Mouse (Mus musculus) telencephalon, adult 2 months (tissue): ENCODE measurements around the gene Serpinf1.
"Not testable (repeated sequence)": the region's sequence is repeated elsewhere in the genome, so short reads cannot be mapped to it uniquely, and the experiment has no call there.

Source experiments
- DNase-seq: peaks from one replicate; pipeline ENCODE4 v3.0.0-alpha.2; 2011; ENCODE audit warnings: low read depth, low spot score

Gene Serpinf1

DNA sequence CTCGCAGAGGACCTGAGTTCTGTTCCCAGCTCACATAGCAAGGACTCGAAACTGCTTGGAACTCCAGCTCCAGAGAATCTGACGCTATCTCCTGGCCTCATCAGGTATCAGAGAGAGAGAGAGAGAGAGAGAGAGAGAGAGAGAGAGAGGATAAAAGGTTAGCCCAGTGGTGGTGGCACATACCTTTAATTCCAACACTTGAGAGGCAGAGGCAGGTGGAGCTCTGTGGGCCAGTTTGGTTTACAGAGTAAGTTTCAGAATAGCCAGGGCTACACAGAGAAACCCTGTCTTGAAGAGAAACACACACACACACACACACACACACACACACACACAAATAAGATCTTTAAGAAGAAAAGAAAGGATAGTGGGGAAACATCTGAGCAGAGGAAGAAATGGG is 590 bp upstream of the Serpinf1 start:
- no peak for DNase-seq

DNA sequence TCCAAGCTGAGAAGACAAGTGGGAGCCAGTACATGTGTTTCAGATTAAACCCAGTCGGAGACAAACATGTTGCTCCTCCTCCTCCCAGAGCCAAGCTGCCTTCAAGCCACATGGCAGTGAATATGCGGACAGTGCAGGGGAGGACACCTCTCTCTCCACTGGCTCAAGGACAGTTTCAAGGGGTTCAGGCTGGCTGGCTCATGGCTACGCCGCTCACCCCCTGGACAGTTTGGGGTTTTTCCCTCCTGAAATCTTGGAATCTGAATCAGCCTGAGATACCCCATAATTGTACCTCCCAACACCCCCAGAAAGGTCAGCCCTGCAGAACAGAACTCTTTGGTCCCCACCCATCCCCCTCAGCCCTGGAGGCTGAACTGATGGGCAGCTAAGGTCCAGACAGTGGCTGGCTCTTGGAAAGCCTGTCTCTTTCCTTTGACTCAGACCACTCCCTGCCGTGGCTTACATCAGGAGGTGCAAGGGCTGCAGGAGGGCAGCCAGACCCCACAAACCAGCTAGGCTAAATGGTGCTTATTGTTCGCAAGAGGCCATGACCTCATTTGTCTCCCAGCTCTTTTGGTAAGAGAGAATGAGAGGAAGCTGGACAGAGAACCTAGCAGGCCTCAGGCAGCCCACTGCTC is 1.0 kb downstream of the Serpinf1 start:
- DNase-seq: no peak

DNA sequence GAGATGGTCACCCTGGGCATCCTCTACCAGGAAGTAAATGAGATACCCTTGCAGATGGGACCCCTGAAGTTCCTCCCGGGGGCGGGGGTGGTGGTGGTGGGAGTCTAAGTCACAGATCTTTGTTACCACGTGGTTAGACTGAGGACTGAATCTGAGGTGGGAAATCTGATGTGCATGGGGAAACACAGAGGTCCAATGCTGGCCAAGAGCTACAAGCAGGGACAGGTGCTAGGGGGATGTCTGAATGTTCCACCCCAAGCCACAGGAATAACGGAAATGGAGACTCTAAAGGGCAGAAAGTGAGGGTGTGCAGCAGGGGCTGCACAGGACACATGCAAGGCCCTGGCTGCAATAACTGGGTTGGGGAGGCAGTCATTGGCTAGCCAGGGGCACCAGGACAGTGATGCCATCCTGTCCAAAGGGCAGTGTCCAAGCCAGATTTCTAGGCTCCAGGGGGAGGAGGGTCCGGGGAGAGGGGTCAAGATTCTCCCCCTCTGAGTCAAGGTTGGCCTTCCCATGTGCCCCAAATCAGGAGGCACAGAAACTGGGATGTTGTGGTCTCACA is 1.6 kb downstream of the Serpinf1 start:
- no peak for DNase-seq

DNA sequence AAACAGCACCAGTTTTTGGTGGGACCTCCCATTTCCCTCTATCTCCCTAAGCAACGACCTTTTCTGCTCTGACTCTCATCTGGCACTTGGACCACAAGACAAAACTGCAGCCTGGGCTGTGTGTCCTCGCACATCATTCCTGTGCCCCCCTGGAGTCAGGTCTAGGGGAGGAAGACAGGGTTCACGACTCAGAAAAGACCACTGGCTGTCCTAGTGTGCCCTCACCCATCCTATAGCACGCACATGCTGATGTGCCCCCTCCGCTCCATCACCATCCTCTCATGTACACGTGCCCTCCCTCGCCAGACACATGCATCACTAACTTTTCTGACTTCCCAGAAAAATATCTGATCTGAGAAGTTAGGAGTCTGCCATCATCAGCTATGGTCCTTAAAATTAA is 2.5 kb downstream of the Serpinf1 start:
- no peak for DNase-seq

DNA sequence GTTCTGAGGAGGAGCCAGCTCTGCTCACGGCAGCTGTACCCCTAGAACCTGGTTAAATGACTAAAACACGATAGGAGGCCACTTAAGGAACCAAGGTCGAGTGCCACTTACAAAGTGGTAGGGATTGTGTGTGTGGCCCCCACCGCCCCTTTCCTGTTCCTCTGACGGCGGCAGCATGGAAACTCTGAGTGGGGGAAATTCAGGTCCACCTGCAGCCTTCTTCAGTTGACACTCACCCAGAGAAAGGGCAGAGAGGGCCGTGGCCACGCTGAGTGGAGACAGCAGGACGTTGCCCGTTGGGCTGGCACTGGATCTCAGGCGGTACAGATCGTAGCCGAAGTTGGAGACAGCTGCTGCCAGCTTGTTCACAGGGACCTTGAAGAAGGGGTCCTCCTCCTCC is 6.5 kb downstream of the Serpinf1 start:
- no peak for DNase-seq

DNA sequence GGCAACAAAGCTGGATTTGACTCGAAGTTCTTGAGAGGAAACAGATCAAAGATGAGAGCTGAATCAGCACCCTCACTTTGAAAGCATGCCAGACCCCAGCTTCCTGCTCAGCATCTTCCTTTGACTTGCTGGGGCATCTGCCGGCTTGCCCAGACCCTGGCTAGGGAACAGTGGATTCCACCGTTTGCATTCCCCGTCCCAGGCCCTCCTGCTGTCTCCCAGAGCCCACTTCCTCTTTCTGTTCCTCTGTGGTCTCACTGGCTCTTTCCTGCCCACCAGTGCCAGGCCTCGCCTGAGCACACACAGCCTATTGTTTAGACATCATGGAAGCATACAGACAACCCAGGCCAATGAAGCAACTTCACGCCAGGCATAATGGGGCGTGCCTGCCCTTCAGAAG is 7.4 kb downstream of the Serpinf1 start:
- DNase-seq: no peak

DNA sequence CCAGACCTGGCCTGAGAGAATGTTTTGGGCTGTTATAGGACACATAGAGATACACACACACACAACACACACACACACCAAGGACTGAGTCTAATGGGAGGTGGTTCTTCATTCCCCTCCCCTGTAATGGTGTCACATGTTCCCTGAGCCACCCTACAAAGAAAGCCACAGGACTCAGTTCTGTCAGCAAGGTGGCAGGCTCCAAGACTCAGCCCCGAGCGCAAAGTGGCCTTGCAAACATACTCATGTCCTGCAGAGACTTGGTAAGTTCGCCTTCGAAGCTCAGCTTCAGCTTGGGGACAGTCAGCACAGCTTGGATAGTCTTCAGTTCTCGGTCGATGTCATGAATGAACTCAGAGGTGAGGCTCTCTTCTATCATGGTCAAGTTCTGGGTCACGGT is 11.9 kb downstream of the Serpinf1 start:
- no peak for DNase-seq

DNA sequence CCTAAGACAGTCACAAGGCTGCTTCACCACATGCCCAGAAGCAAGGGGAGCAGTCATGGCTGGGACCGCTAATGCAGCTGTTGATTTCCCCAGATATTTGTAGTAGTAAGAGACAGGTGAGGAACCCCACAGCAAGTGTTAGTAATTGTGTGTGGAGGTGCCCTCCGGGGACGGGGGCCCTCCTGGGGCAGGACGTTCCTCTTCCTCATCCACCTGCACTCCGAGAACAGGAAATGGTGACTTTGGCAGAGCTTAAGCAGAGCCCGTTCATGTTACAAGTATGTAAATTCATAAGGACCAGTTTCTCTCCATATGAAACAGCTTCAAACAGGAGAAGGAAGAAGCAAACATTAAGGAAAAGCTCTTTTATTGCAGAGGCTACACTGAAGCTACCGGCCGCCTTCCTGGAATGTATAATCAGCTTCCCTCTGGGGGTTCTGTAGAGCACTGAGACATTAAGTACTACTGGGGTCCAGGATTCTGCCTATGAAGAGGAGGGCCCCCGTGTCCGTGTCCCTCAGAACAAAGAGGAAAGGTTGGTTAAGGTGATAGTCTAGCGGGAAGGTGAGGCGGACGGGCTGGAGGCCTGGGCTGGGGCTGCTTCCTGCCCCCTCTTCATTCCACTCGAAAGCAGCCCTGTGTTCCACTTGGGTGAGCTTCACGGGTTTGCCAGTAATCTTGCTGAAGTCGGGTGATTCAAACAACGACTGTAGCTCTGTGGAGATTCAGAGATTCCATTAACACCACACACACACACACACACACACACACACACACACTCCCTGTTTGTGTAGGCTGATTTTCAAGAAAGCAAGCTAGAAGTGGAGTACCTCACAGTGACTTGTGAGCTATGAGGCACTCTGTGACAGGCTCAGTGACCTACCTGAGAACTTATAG is 12.6 kb downstream of the Serpinf1 start:
- DNase-seq: no peak

DNA sequence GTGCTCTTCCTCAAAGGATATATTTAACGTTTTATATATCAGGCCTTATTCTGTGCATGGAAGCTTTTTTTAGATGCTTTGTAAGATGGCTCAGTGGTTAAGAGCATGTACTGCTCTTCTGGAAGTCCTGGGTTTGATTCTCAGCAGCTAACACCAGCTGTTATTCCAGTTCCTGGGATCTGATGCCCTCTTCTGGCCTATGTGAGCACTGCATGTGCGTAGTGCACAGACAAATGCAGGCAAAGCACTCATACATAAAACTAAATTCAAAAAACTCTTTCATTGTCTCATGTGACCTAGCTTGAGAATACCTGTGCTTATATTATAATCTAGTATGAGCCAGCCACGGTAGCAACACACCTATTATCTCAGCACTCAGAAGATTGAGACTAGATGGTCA is 15.6 kb downstream of the Serpinf1 start:
- DNase-seq: no peak

DNA sequence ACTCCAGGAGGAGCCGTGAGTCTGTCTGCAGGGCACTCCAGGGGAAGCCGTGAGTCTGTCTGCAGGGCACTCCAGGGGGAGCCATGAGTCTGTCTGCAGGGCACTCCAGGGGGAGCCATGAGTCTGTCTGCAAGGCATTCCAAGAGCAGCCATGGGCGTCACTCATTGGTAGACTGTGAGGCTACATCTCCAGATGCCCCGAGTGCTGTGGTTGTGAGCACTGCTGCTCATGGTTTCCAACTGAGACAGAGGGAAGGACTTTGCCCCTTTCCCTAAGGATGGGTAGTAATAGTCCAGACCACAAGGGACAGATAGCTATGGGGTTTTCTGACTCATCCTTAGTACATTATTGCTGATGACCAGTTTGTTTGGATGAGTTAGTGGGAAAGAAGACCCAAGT is 16.4 kb downstream of the Serpinf1 start:
- no peak for DNase-seq

DNA sequence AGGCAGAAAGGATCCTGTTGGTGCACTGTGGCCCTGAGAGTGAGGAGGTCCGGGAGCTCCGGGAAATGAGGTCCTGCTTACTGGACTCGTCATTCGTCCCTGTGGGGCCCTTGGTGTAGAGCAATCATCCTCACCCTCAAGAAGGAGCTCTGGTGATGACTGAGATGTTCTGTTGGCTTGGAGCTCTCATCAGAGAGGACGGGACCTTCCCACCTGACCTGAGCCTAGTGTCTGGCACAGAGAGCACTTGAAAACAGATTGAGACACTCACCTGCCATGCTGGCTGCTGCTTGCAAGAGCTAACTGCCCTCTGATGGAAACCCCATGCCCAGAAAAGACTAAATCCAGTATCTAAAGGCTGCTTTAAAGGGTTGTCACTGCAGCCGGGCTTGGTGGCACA is 17.7 kb downstream of the Serpinf1 start:
- no peak for DNase-seq

DNA sequence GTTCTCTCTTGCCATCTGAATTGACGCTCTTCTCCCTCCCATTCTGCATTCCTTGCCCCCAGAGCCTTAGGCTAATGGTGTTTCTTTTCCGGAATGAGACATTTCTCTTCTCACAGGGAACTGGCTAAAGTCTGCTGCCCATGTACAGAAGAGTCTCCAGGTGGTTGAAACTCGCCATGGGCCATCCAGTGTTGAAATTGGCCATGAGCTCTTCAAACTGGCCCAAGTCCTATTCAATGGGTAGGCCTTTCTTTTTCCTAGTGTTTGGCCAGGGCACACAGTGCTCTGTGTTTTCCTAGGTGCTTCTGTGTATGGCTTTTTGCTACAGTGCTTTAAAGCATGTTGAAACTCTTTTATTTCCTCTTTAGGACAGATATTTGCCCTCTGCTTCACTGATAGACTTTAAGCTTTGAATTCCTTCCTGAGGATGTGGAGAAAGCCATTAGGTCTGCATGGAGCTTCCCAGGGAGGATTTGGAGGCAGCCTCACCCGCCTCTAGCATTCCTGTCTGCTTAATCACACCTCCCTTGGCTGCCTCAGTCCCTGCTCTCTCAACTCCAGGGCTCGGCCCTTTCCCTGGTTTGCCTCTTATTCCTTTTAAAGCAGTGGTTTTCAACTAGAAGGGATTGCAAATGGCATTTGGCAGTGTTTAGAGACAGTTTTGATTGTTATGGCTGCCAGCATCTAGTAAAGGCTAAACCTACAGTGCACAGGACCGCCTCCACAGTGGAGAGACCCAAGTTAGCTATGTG is 19.0 kb downstream of the Serpinf1 start:
- no peak for DNase-seq

DNA sequence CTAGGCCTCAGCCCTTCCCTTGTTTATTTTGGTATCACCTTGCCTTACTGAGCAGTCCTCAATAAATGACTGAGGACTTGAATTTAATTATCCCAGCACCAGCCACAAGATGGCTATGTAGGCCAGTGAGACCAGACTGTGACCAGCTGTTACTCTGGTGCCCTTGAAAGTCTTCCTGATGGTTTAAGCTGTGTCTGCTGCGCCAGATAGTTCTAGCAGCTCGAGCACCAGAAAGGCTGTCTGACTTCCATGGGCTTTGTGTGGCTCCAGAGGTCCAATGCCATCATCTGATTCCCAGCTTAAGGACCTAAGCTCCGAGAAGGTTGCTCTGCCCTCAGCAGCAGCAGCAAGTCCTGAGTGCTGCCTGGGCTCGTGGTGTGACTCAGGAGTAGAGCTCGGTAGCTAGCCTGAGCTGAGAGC is 20.2 kb downstream of the Serpinf1 start:
- DNase-seq: peak; percentile 51

DNA sequence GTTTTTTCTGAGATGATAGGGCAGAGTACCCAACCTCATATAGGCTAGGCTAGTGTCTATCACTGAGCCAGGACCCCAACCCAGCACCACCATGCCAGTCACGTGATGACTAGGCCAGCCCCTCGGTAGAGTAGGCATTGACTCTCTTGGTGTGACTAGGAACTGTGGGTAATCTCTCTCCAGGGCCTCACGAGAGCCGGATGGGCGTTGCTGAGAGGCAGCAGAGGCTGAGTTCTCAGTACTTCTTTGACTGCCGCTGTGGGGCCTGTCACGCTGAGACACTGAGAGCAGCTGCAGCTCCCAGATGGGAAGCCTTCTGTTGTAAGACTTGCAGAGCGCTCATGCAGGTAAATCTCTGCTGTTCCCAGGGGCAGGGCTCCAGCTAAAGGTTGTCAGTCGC is 22.4 kb downstream of the Serpinf1 start:
- DNase-seq: no peak

DNA sequence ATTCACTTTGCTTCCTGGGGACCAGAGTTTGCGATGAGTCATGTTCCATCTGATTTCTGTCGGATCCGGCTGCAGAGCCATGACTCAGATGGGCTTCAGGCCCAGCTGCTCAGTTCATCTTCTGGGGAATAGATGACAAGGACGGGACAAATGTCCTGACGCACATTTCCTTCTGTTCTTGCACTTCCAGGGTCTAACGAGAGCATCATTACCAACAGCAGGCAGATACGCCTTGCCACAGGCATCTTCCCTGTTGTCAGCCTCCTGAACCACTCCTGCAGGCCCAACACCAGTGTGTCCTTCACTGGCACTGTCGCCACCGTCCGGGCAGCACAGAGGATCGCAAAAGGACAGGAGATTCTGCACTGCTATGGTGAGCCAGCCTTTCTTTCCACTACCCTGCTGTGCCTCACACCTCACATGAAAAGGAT is 23.1 kb downstream of the Serpinf1 start:
- peak; percentile 71 for DNase-seq

DNA sequence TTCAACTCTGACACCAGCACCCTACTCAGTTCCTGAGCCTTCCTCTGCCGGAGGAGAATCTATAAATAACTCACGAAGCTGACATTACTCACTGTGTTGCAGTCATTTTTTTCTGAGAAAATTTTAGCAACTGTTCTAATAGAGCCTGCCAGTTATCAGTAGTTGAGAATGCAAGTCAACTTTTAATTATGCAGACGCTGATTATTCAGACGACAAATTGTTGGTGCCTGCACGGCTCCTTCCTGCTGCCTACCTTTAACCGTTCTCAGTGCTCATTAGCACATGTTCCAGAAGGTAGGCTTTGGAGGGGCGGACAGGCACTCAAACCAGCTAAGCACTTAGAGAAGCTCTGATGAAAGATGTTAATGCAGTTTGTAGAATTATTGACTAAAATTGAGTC is 25.0 kb downstream of the Serpinf1 start:
- DNase-seq: peak; percentile 43

DNA sequence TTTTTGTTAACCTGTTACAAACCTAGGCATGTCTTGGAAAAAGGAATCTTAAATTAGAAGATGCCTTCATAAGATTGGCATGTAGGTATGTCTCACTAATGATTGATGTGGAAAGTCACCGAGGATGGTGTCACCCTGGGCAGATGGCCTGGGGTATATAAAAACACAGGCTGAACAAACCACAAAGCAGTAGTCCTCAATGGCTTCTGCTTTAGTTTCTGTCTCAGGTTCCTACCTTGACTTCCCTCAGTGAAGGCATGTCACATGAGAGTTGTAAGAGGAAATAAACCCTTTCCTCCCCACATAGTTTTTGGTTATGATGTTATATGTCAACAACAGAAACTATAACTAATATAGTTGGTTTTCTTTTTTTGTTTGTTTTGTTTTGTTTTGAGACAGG is 26.9 kb downstream of the Serpinf1 start:
- DNase-seq: no peak

DNA sequence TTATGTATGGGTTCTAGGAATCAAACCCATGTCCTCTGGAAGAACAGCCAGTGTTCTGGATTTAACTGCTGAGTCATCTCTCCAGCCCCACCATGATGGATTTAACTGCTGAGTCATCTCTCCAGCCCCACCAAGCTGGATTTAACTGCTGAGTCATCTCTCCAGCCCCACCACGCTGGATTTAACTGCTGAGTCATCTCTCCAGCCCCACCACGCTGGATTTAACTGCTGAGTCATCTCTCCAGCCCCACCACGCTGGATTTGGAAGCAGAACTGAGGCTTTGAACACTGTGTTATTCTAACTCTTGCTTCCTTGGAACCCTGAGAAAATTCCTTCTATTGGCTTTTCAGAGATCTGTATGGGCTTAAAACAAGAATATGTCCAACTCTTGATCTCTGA is 39.0 kb downstream of the Serpinf1 start:
- DNase-seq: not testable (repeated sequence)

DNA sequence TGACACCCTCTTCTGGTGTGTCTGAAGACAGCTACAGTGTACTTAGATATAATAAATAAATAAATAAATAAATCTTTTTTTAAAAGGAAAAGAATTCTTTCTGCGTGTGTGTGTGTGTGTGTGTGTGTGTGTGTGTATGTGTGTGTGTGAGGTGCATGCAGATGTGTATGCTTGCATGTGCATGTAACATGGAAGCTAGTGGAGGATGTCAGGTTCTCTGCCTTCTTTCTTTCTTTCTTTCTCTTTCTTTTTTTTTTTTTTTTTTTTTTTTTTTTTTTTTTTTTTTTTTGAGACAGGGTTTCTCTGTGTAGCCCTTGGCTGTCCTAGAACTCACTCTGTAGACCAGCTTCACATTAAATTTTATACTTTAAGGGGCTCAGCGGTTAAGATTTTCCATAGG is 43.7 kb downstream of the Serpinf1 start:
- DNase-seq: not testable (repeated sequence)

DNA sequence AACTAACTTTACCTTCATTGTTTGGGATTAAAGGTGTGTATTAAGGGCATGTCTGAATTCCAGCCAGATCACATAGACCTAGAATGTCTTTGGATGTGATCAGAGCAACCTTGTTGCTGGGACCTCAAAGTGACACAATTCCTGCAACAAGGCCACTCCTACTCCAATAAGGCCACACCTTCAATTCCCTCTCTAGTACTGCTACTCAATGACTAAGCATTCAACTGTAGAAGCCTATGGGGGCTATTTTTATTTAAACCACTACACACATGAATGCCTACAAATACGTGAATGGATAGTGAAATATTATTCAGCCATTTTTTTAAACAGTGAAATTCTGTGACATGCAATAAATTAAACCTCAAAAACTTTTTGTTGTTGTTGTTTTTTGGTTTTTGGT is 45.4 kb downstream of the Serpinf1 start:
- DNase-seq: no peak
